Mouse (Mus musculus) lung, embryonic 15.5 days (tissue): ENCODE measurements around the gene Sipa1l3. TPM values are rescaled to one million over a fixed set of nuclear protein-coding genes. Genes with fewer than 3 reads are reported as not detected.
A peak's percentile ranks its signal among the peaks of the same experiment; 100 is the strongest.

Source experiments
- ATAC-seq: fragments of 200-750 bp; cut with Nextera tagmentation; 2 replicates; pipeline ENCODE4 v1.8.0; 2017; ENCODE audit warnings: moderate number of reproducible peaks, borderline replicate concordance; ENCODE audit not compliant: low FRiP score, low TSS enrichment; ENCODE audit errors: extremely low read depth
- H3K27ac ChIP-seq: fragments of 300-500 bp; sonication (generic); 2 replicates; pipeline ENCODE4 v1.5.1; 2015; ENCODE audit warnings: moderate library complexity, mild to moderate bottlenecking, inconsistent platforms
- H3K27me3 ChIP-seq: fragments of 300-500 bp; sonication (generic); 2 replicates; pipeline ENCODE4 v1.6.1; 2015; ENCODE audit warnings: inconsistent platforms
- H3K36me3 ChIP-seq: fragments of 300-500 bp; sonication (generic); 2 replicates; pipeline ENCODE4 v1.6.1; 2015; ENCODE audit warnings: inconsistent platforms
- H3K4me1 ChIP-seq: fragments of 300-500 bp; sonication (generic); 2 replicates; pipeline ENCODE4 v1.6.1; 2015; ENCODE audit warnings: inconsistent platforms
- H3K4me2 ChIP-seq: fragments of 300-500 bp; sonication (generic); 2 replicates; pipeline ENCODE4 v1.6.1; 2015; ENCODE audit warnings: inconsistent platforms, mild to moderate bottlenecking, moderate library complexity
- H3K4me3 ChIP-seq: fragments of 300-500 bp; sonication (generic); 2 replicates; pipeline ENCODE4 v1.5.1; 2015; ENCODE audit warnings: mild to moderate bottlenecking, inconsistent platforms
- H3K9ac ChIP-seq: fragments of 300-500 bp; sonication (generic); 2 replicates; pipeline ENCODE4 v1.6.1; 2015; ENCODE audit warnings: inconsistent platforms
- H3K9me3 ChIP-seq: fragments of 300-500 bp; sonication (generic); 2 replicates; pipeline ENCODE4 v1.6.1; 2016; ENCODE audit warnings: inconsistent platforms
- WGBS: fragments of 180-500 bp; shearing (Covaris S2); methylation state at CpG from one replicate; pipeline ENCODE4 v1.1.7; 2015; 5-methylcytosine and 5-hydroxymethylcytosine counted together
- polyA plus RNA-seq: library from polyadenylated mRNA; unstranded; fragments of >200 nt; fragmentation: Nextera tagmentation; extraction: Ambion mirVana; gene quantifications from 2 replicates; pipeline ENCODE4 v1.2.1, GENCODE M21; 2015

The Sipa1l3 gene
- polyA plus RNA-seq, 1 experiment from 2014 or later, result 25.1 TPM

DNA sequence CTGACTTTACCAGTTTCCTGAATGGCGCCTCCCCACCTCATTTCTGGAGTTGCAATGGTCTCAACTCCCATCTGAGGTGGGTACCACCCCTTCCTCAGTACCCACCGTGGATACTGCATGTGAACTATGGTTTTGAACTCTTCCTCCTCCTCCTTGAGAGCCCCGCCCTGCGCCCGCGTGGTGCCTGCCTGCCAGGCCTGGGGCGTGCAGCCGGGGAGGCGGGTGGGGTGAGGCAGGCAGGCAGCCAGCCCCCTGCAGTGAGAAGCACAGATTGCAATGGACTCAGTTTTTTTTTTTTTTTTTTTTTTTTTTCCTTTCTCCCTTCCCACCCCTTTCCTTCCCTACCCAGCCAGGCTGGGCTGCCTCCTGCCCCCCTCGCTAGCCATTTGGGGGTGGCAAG, 201.5 kb downstream of the Sipa1l3 start:
- Histone ChIP-seq H3K9ac (peak overlapping the region; percentile 27; the same call in 1 of the 2 replicates), H3K27me3 (no peaks in the 10 kb centered on the region), H3K9me3 (no peaks in the 10 kb centered on the region), H3K4me2 (peak overlapping the region; percentile 47), H3K4me1 (peaks cover 63% of the 10 kb centered on the region), H3K36me3 (no peaks in the 10 kb centered on the region), H3K4me3 (no peak overlapping the region), H3K27ac (peak overlapping the region; percentile 94)
- peak; percentile 39 for ATAC-seq
- 3% methylated on average over 8 of the region's 10 CpGs for WGBS

DNA sequence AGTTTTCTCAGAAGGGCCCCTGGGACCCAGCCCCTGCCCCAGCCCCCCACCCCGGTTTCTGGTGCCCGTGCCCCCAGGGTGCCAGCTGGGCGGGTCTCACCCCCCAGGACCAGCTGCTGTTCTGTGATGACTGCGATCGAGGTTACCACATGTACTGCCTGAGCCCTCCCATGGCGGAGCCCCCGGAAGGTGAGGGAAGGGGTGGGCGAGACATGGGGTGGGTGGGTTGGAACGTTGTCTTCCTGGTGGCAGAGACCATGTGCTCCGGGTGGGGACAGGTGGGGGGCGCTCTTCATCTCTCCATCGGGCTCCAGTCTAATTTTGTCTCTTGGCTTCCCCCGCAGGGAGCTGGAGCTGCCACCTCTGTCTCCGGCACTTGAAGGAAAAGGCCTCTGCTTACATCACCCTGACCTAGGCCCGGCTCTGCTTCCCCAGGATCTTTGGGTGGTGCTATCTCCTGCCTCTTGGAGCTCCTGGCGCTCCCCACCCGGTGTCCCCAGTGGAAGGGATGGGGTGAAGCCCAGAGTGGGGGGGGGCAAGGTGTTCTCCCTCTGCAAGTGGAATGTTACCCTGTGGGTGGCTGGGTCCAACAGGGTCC, 202.2 kb downstream of the Sipa1l3 start:
- Histone ChIP-seq H3K9ac (no peak overlapping the region), H3K4me1 (peaks cover 60% of the 10 kb centered on the region), H3K36me3 (no peaks in the 10 kb centered on the region), H3K27me3 (no peaks in the 10 kb centered on the region), H3K4me3 (no peak overlapping the region), H3K9me3 (no peaks in the 10 kb centered on the region), H3K4me2 (peak overlapping the region; percentile 47), H3K27ac (peak overlapping the region; percentile 94)
- ATAC-seq, result no peak
- 47% methylated on average over 17 of the region's 17 CpGs for WGBS

DNA sequence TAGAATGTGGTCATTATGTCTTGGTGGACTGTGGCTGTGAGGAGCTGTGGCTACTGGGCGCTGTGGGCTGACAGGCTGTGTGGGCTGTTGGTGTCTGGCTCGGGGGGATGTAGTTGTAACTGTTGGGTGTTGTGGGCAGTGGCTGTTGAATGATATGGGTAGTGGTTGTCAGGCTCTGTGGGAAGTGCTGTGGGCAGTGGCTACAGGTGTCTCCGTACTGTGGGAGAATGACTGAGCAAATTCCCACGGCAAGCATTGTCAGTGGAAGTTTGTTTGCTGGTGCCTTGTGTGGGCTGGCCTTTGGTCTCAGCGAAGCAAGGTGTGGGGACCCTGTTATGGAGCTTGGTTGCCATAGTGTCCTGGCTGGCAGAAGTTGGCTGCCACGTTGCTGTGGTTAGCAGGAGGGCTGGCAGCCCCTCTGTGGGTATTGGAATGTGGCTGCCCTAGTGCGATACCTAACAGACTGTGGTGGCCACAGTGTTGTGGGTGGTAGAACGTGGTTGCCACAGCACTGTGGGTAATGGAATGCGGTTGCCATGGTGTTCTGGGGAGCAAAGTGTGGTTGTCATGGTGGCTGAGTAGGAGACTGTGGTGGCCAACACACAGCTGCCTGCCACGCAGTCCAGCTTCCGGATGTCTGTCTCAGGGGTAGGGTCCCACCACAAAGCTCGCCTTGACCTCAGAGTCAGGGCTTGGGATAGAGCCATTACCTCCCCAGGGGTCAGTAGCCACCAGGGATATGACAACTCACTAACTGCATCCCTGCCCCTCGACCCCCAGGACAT, 203.4 kb downstream of the Sipa1l3 start:
- ATAC-seq, result no peak
- Histone ChIP-seq H3K9me3 (no peaks in the 10 kb centered on the region), H3K27me3 (no peaks in the 10 kb centered on the region; the same call in 1 of the 2 replicates), H3K9ac (no peak overlapping the region), H3K4me3 (no peak overlapping the region), H3K27ac (no peak overlapping the region), H3K36me3 (no peaks in the 10 kb centered on the region), H3K4me2 (no peak overlapping the region), H3K4me1 (peaks cover 52% of the 10 kb centered on the region)
- WGBS, result 68% methylated on average over 13 of the region's 13 CpGs

DNA sequence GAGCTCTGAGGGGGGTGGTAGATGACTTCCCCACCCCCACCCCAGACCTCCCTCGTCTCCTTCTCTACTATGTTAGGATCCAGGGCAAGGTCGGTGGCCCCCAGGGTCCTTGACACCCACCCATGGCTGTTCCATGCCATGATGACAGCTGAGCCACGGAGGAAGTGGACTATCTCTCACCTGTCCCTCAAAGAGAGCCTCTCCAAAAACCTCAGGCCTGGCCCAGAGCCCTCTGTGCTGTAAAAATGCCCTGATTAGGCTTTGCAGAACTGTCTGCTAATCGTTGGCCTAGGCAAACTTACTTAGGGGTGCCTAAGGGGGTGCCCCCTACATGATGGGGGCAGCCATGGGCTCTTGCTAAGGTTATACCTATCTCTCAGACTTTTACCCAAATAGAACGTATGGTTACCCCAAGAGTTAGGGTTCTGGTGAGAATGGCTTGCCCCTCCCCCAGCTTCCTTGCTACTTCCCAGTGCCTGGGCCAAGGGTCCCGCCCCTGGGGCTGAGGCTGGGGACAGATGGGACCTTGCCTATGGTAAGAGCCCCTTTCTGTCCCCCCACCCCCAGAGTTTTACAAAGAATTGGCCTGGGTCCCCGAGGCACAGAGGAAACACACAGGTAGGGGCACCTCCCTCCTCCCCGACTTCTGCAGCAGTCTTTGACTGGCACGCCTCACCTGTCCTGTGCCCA, 204.7 kb downstream of the Sipa1l3 start:
- no peak overlapping the region for H3K27ac ChIP-seq
- WGBS, result 63% methylated on average over 9 of the region's 9 CpGs
- no peaks in the 10 kb centered on the region for H3K9me3 ChIP-seq
- peaks cover 50% of the 10 kb centered on the region for H3K4me1 ChIP-seq
- no peak overlapping the region for H3K9ac ChIP-seq
- no peak overlapping the region for H3K4me2 ChIP-seq
- ATAC-seq, result no peak
- H3K36me3 ChIP-seq, result no peaks in the 10 kb centered on the region
- H3K4me3 ChIP-seq, result no peak overlapping the region
- H3K27me3 ChIP-seq, result peaks cover 5% of the 10 kb centered on the region

DNA sequence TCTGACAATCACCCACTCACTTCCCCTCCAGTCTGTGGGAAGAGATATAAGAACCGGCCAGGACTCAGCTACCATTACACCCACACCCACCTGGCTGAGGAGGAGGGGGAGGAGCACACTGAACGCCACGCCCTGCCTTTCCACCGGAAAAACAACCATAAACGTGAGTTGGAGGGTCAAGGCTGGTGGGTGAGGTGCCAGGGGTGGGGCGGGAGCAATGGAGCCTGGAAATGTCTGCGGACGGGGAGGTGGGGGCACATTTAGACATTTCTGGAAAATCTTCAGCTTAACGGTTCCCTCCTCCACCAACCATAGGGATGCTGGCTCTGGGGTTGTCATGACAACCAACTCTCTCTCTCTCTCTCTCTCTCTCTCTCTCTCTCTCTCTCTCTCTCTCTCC, 205.4 kb downstream of the Sipa1l3 start:
- no peak overlapping the region for H3K4me2 ChIP-seq
- no peak overlapping the region for H3K4me3 ChIP-seq
- H3K9ac ChIP-seq, result no peak overlapping the region
- no peak overlapping the region for H3K27ac ChIP-seq
- H3K4me1 ChIP-seq, result peaks cover 50% of the 10 kb centered on the region
- WGBS, result 51% methylated on average over 8 of the region's 9 CpGs
- ATAC-seq, result no peak
- peaks cover 8% of the 10 kb centered on the region for H3K27me3 ChIP-seq
- H3K9me3 ChIP-seq, result no peaks in the 10 kb centered on the region
- no peaks in the 10 kb centered on the region for H3K36me3 ChIP-seq

DNA sequence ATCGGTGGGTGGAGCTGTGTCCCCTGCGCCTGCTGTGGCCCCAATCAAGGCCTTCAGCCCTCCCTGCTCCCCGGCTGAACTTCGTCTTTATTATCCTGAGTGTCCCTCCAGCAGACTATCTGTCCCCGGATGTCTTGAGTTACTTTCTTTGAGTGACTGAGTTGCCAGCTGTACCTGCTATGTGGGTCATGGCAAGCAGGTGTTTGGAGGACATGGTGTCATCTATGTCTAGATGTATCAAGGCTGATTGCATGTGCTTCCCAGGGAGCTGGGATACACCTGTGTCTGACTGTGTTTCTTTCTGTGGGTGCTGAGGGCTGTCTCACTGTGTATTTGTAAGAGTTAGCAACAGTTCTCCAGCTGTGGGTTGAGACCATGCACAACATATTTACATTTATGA, 208.7 kb downstream of the Sipa1l3 start:
- 5% methylated on average over 5 of the region's 5 CpGs for WGBS
- ATAC-seq, result no peak
- peak overlapping the region; percentile 50; the same call in 1 of the 2 replicates for H3K9ac ChIP-seq

DNA sequence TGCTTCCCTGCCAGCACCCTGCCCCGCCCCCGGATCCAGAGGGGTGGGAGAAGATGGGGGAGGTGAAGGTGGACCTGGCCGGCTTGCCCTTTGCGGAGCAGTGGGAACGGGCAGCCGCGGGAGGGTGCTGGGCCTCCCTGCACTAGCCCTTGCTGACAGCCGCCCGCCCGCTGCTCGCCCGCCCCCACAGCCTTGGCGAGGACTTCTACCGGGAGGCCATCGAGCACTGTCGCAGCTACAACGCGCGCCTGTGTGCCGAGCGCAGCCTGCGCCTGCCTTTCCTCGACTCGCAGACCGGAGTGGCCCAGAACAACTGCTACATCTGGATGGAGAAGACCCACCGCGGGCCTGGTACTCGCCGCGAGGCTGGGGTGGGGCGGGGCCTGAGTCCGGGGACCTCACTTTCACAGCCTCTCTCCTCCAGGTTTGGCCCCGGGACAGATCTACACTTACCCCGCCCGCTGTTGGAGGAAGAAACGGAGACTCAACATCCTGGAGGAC, 209.2 kb downstream of the Sipa1l3 start:
- Histone ChIP-seq H3K36me3 (no peaks in the 10 kb centered on the region), H3K4me2 (peak overlapping the region; percentile 95), H3K4me1 (peaks cover 48% of the 10 kb centered on the region), H3K27me3 (peaks cover 23% of the 10 kb centered on the region), H3K4me3 (peak overlapping the region; percentile 48), H3K9me3 (no peaks in the 10 kb centered on the region), H3K27ac (peak overlapping the region; percentile 36; the same call in 1 of the 2 replicates), H3K9ac (peak overlapping the region; percentile 50)
- peak; percentile 7; the same call in 1 of the 2 replicates for ATAC-seq
- WGBS, result 2% methylated on average over 36 of the region's 36 CpGs

More for the DNA sequence above, 208.7 kb downstream of the Sipa1l3 start:
- peaks cover 44% of the 10 kb centered on the region for H3K4me1 ChIP-seq
- H3K4me3 ChIP-seq, result peak overlapping the region; percentile 48
- no peaks in the 10 kb centered on the region for H3K36me3 ChIP-seq
- peak overlapping the region; percentile 95 for H3K4me2 ChIP-seq
- peaks cover 18% of the 10 kb centered on the region for H3K27me3 ChIP-seq
- H3K27ac ChIP-seq, result peak overlapping the region; percentile 36; the same call in 1 of the 2 replicates
- H3K9me3 ChIP-seq, result no peaks in the 10 kb centered on the region

DNA sequence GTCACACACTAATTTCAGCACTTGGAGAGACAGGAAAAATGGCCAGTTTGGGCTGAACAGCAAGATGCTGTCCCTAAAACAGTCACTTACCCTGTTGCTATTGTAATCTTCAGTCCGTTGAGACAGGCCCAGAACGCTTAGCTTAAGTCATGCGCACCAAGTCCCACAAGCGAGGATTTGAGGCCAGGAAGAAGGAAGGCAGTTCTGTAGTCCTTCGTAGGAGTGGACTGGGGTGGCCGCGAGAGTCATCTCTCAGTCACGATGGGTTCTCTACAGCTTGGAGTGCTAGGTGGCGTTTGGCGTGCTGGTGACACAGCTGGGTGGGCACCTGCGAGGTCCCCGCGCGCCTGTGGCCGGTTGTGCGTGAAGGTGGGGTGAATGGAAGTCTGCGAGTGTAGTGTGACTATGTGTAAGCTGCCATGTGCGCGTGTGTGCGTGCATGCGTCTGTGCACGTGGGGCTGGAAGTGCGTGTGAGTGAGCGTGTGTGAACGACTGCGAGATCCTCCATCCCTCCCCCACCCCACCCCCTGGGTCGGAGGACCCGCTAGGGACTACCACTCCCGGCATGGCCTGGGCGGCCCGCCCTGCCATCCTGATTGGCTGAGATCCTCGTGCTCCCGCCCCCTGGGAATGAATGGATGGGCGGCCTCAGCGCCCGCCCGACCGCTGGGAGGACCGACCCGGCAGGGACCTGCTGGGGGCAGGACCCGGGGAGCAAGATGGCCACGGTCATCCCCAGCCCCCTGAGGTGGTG, 210.9 kb downstream of the Sipa1l3 start:
- WGBS, result 2% methylated on average over 42 of the region's 42 CpGs
- Histone ChIP-seq H3K9ac (peak overlapping the region; percentile 40; the same call in 1 of the 2 replicates), H3K4me3 (peak overlapping the region; percentile 61), H3K27me3 (peaks cover 25% of the 10 kb centered on the region), H3K9me3 (no peaks in the 10 kb centered on the region), H3K4me1 (peaks cover 52% of the 10 kb centered on the region), H3K27ac (peak overlapping the region; percentile 53), H3K4me2 (peak overlapping the region; percentile 95), H3K36me3 (no peaks in the 10 kb centered on the region)
- peak; percentile 81 for ATAC-seq

DNA sequence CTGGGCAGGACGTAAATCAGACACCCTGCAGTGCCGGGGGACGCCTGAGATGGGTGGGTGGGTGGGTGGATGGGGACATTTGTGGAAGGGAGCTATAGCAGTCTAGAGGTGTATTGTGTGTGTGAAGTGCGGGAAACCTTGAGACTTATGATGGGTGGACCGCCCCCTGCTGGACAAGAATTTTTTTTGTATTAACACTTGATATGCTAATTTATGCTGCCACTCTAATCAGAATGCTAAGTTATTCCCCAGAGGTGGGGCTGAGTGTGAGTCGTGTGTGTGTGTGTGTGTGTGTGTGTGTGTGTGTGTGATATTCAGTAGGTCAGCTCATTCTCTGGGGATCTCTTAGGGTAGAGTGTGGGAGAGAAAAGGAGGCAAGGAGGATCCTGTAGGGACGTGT, 211.8 kb downstream of the Sipa1l3 start:
- H3K9ac ChIP-seq, result no peak overlapping the region
- no peak for ATAC-seq
- peak overlapping the region; percentile 95; the same call in 1 of the 2 replicates for H3K4me2 ChIP-seq
- peak overlapping the region; percentile 53; the same call in 1 of the 2 replicates for H3K27ac ChIP-seq
- peaks cover 25% of the 10 kb centered on the region for H3K27me3 ChIP-seq
- H3K36me3 ChIP-seq, result no peaks in the 10 kb centered on the region
- H3K9me3 ChIP-seq, result no peaks in the 10 kb centered on the region
- H3K4me1 ChIP-seq, result peaks cover 52% of the 10 kb centered on the region
- WGBS, result 31% methylated on average over 7 of the region's 7 CpGs
- H3K4me3 ChIP-seq, result no peak overlapping the region

DNA sequence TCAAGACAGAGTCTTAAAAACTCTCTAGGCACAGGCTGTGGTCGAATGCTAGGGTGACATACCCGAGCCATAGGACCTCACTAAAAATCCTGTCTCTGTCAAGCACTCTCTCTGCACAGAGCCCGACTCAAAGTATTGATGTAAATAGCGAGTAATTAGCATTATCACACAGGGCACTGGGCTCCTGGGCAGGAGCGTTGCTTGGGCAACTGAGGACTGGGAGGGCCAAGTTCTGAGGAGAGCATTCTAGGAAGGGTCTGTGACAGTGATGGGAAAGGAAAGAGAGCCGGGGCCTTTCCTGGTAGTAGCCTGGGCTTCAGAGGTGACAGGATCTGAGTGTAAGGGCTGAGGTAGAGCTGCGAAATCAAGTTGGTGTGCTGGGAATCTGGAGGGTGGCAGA, 212.3 kb downstream of the Sipa1l3 start:
- Histone ChIP-seq H3K4me2 (peak overlapping the region; percentile 95; the same call in 1 of the 2 replicates), H3K9me3 (no peaks in the 10 kb centered on the region), H3K27ac (no peak overlapping the region), H3K4me3 (no peak overlapping the region), H3K36me3 (no peaks in the 10 kb centered on the region), H3K27me3 (peaks cover 25% of the 10 kb centered on the region), H3K4me1 (peaks cover 54% of the 10 kb centered on the region), H3K9ac (no peak overlapping the region)
- no peak for ATAC-seq
- WGBS, result 51% methylated on average over 7 of the region's 7 CpGs
